Mouse (Mus musculus): ENCODE measurements at regions not wholly inside any gene's neighbourhood (a gene's known extent, or its start where the extent isn't known, plus 50 kb on each side); places are given as distances from the start of the nearest gene placed in this dataset.

- no peak for ATAC-seq (ENCODE audit: low FRiP score)
- H3K27me3 ChIP-seq (ENCODE audit: insufficient read depth, low read length): no peaks in the 10 kb centered on the region
- H3K9me3 ChIP-seq (ENCODE audit: low read length): no peaks in the 10 kb centered on the region
- H3K4me2 ChIP-seq (ENCODE audit: low read depth, low read length, poor library complexity, severe bottlenecking): no peak overlapping the region
- H3K27ac ChIP-seq (ENCODE audit: low read depth, low read length): no peak overlapping the region
- DNase-seq (ENCODE audit: low spot score): peak; percentile 11
- no peaks in the 10 kb centered on the region for H3K4me1 ChIP-seq (ENCODE audit: insufficient read depth, low read length)
- no peak for TF ChIP-seq CTCF (IDR thresholded peaks at IDR 0.05)
- H3K36me3 ChIP-seq (ENCODE audit: insufficient read depth, low read length): no peaks in the 10 kb centered on the region
- H3K9ac ChIP-seq (replicated peaks; ENCODE audit: low read length, poor library complexity, severe bottlenecking): no peak overlapping the region
- no peak overlapping the region for H3K4me3 ChIP-seq (ENCODE audit: low read depth, low read length)
- 63% methylated on average over 6 of the region's 6 CpGs for WGBS
These were observed 167.7 kb downstream of the Ascl1 start for GRCm38 (mm10) chr10:87325769-87326168.

- H3K4me2 ChIP-seq (ENCODE audit: low read depth, low read length, poor library complexity, severe bottlenecking): no peak overlapping the region
These were observed 168.3 kb downstream of the Ascl1 start for GRCm38 (mm10) chr10:87325143-87325542.

GRCm38 (mm10) chr10:87309601-87310062, 183.8 kb downstream of the Ascl1 start:
- no peaks in the 10 kb centered on the region for H3K27me3 ChIP-seq (ENCODE audit: insufficient read depth, low read length)
- H3K9ac ChIP-seq (replicated peaks; ENCODE audit: low read length, poor library complexity, severe bottlenecking): no peak overlapping the region
- WGBS: 23% methylated on average over 10 of the region's 10 CpGs
- H3K4me2 ChIP-seq (ENCODE audit: low read depth, low read length, poor library complexity, severe bottlenecking): 0 out of 2 replicates have a peak overlapping the region, but pooled peaks have one; percentile 4
- H3K27ac ChIP-seq (ENCODE audit: low read depth, low read length): no peak overlapping the region
- H3K4me1 ChIP-seq (ENCODE audit: insufficient read depth, low read length): no peaks in the 10 kb centered on the region
- TF ChIP-seq CTCF (IDR thresholded peaks at IDR 0.05): no peak
- H3K4me3 ChIP-seq (ENCODE audit: low read depth, low read length): no peak overlapping the region
- DNase-seq (ENCODE audit: low spot score): no peak
- ATAC-seq (ENCODE audit: low FRiP score): no peak
- no peaks in the 10 kb centered on the region for H3K9me3 ChIP-seq (ENCODE audit: low read length)
- H3K36me3 ChIP-seq (ENCODE audit: insufficient read depth, low read length): no peaks in the 10 kb centered on the region

More at GRCm38 (mm10) chr10:87325143-87325542, 168.3 kb downstream of the Ascl1 start:
- ATAC-seq (ENCODE audit: low FRiP score) (0 out of 2 replicates have a peak, but pooled peaks have one; percentile 34), DNase-seq (ENCODE audit: low spot score) (peak; percentile 33)
- Histone ChIP-seq H3K9ac (replicated peaks; ENCODE audit: low read length, poor library complexity, severe bottlenecking) (no peak overlapping the region), H3K9me3 (ENCODE audit: low read length) (no peaks in the 10 kb centered on the region), H3K4me3 (ENCODE audit: low read depth, low read length) (no peak overlapping the region), H3K27me3 (ENCODE audit: insufficient read depth, low read length) (no peaks in the 10 kb centered on the region), H3K27ac (ENCODE audit: low read depth, low read length) (no peak overlapping the region), H3K36me3 (ENCODE audit: insufficient read depth, low read length) (no peaks in the 10 kb centered on the region), H3K4me1 (ENCODE audit: insufficient read depth, low read length) (no peaks in the 10 kb centered on the region)
- whole genome bisulfite sequencing: 66% methylated on average over 9 of the region's 9 CpGs
- no peak for TF ChIP-seq CTCF (IDR thresholded peaks at IDR 0.05)

DNA sequence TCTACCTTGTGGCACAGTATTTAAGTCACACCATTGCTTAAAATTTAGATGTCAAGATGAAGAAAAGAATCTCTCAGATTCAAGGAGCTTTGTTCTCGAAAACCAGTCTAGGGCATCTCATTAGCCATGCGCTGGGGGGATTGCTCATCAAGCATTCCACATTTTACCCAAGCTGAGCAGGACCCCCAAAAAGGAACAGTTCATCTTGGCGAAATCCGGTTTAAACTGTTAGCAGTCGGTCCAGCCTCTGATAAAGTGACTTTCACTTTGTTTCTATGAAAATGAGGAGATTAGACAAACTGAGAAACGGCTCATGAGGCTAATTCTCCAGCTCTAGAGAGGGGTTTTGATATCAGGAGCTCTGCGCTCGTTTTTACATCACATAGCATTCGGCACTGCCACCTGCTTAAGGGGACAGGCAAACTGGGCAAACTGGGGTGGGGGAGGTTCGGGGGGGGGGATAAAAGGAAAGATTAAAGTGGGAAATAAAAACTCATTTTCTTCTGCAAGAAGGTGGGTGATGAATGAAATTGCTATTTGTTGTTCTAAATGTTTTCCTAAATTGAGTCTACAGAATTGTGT, 184.6 kb downstream of the Ascl1 start:
- Histone ChIP-seq H3K27ac (ENCODE audit: low read depth, low read length) (no peak overlapping the region), H3K9me3 (ENCODE audit: low read length) (no peaks in the 10 kb centered on the region), H3K27me3 (ENCODE audit: insufficient read depth, low read length) (no peaks in the 10 kb centered on the region), H3K9ac (replicated peaks; ENCODE audit: low read length, poor library complexity, severe bottlenecking) (no peak overlapping the region), H3K4me1 (ENCODE audit: insufficient read depth, low read length) (no peaks in the 10 kb centered on the region), H3K36me3 (ENCODE audit: insufficient read depth, low read length) (no peaks in the 10 kb centered on the region), H3K4me3 (ENCODE audit: low read depth, low read length) (no peak overlapping the region), H3K4me2 (ENCODE audit: low read depth, low read length, poor library complexity, severe bottlenecking) (0 out of 2 replicates have a peak overlapping the region, but pooled peaks have one; percentile 6)
- 25% methylated on average over 10 of the region's 10 CpGs for WGBS
- ATAC-seq (ENCODE audit: low FRiP score) (no peak), DNase-seq (ENCODE audit: low spot score) (no peak)
- no peak for TF ChIP-seq CTCF (IDR thresholded peaks at IDR 0.05)

DNA sequence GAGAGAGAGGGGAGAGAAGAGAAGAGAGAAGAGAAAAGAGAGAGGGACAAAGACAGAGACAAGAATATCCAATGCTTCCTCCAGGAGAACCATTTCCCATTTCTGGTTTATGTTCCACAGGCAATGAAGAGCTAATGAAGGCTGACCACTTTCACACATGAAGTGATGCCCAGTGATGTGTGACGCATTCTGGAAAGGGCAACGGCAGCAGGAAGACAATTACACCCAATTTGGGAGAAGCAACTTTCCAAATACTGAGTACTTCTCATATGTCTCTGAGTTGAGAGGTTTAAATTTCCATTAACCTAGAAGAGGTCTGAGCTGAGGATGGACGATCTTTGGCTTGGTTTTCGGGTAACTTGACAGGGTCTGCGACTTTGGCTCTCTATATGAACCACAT, 196.3 kb downstream of the Ascl1 start:
- 73% methylated on average over 5 of the region's 5 CpGs for WGBS
- ATAC-seq (ENCODE audit: low FRiP score): no peak

DNA sequence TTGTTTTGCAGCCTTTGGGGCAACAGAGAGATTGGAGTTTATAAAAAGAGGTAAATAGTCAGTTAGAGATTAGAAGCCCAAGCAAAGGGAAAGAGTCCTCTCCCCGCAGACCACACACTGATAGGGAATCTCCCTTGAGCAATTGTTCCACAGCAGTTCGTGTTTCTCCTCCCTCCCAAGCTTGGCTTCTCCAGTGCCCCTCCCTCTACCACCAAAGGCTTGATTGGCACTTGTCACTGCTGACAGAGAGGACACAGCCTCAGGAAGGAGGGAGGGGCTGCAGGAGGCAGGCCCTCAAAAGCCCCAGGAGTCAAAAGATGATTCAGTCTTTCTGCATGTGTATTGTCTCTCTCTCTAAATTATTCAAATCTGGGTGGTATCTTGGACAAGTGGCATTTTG, 200.1 kb downstream of the Ascl1 start:
- no peak for ATAC-seq (ENCODE audit: low FRiP score)
- H3K36me3 ChIP-seq (ENCODE audit: insufficient read depth, low read length): no peaks in the 10 kb centered on the region
- no peak for DNase-seq (ENCODE audit: low spot score)

More for the DNA sequence above, 196.3 kb downstream of the Ascl1 start:
- Histone ChIP-seq H3K36me3 (ENCODE audit: insufficient read depth, low read length) (no peaks in the 10 kb centered on the region), H3K9me3 (ENCODE audit: low read length) (no peaks in the 10 kb centered on the region), H3K27ac (ENCODE audit: low read depth, low read length) (no peak overlapping the region), H3K27me3 (ENCODE audit: insufficient read depth, low read length) (no peaks in the 10 kb centered on the region), H3K4me3 (ENCODE audit: low read depth, low read length) (no peak overlapping the region), H3K4me1 (ENCODE audit: insufficient read depth, low read length) (no peaks in the 10 kb centered on the region), H3K9ac (replicated peaks; ENCODE audit: low read length, poor library complexity, severe bottlenecking) (no peak overlapping the region), H3K4me2 (ENCODE audit: low read depth, low read length, poor library complexity, severe bottlenecking) (no peak overlapping the region)
- TF ChIP-seq CTCF (IDR thresholded peaks at IDR 0.05): no peak
- DNase-seq (ENCODE audit: low spot score): no peak

More for the DNA sequence above, 200.1 kb downstream of the Ascl1 start:
- Histone ChIP-seq H3K27me3 (ENCODE audit: insufficient read depth, low read length) (no peaks in the 10 kb centered on the region), H3K9ac (replicated peaks; ENCODE audit: low read length, poor library complexity, severe bottlenecking) (no peak overlapping the region), H3K4me3 (ENCODE audit: low read depth, low read length) (no peak overlapping the region), H3K4me2 (ENCODE audit: low read depth, low read length, poor library complexity, severe bottlenecking) (no peak overlapping the region), H3K4me1 (ENCODE audit: insufficient read depth, low read length) (no peaks in the 10 kb centered on the region), H3K27ac (ENCODE audit: low read depth, low read length) (no peak overlapping the region), H3K9me3 (ENCODE audit: low read length) (no peaks in the 10 kb centered on the region)
- no peak for TF ChIP-seq CTCF (IDR thresholded peaks at IDR 0.05)
- WGBS: 11% methylated on average over 2 of the region's 2 CpGs

Data from midbrain, postnatal 0 days (tissue).